Mouse (Mus musculus): ENCODE data around the gene Samd9l.
"Not testable (repeated sequence)": the region's sequence is repeated elsewhere in the genome, so short reads cannot be mapped to it uniquely, and the experiment has no call there.

The Samd9l gene

DNA sequence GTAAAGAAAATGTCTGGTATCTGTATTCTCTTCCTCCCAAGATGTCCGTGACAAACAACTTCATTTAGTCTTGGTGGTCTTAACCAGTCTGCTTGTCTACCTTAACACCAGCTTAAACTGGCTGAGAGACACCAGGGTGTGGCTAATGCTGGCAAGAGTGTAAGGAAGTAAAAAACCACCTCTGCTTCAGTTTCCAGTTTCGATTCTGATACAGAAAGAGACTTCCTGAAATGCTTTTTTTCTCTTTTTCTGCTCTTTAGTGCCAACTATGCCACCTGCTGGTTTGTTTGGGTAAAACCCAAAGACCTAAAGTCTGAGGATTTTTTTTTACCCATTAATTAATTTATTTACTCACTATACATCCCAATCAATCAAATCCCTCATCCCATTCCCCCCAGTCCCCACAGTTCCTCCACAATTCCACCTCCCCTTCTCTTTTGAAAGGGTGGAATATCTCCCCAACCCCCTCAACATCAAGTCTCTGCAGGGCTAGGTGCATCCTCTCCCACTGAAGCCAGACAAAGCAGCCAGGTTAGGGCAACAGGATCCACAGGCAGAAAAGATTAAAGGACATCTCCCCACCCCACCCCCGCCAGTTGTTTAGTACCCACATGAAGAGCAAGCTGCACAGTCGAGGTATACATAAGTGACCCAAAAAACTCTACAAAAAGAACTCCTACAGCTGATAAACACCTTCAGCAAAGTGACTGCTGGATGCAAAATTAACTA is at the start of gene Samd9l:
Gene Samd9l, minus strand, starts transcription at position 233 of the 729 bp plus-strand sequence.
- CTCF ChIA-PET = interaction anchor here in 1 of 4 experiments (0.6 kb wide), 1 partner anchor 895 kb away, joined by 4 read pairs; no protein-coding TSS in a partner anchor

DNA sequence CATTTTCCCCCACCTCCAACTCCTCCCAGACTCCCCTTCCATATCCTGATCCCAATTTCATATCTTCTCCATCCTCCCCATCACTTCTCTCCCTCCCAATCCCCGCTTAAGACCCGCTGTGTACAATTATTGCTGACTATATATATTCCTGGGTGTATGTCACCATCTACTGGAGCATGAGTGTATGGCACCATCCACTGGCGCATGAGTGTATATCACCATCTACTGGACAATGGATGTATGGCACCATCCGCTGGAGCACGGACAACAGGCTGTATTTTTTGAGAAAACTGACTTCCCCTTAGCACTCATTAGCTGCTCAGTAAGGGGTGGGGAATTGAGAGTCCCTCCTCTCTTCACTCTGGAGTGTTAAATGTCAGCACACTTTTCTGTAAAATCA is 48.0 kb upstream of the Samd9l start:
- CTCF ChIA-PET = interaction anchor here in 3 of 4 experiments (0.6 to 1.1 kb wide), 5 partner anchors 8 to 264 kb away, joined by 3 to 8 read pairs (median 4); no protein-coding TSS in a partner anchor
- POLR2A ChIA-PET = no interaction called here

More for the DNA sequence above, at the start of gene Samd9l:
- POLR2A ChIA-PET = not testable (repeated sequence)

DNA sequence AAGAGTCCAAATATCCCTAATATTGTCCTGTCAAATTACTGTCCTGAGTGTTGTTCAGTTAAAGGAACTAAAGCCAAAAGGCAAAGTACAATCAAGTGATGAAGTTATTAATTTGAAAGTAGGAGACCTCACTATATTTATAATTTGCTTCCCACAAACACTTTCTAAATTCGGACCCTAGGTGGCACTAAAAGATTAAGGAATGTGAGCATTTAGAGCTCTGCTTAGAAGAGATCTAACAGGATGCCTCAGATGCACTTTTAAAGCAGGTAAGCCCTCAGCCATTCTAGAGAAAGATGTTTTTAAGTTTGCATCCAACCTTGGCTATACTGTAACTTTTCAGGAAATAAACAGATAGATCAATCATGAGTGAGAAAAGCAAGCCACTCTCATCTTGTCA is 44.5 kb upstream of the Samd9l start:
- ChIA-PET CTCF (no interaction called here), POLR2A (no interaction called here)

DNA sequence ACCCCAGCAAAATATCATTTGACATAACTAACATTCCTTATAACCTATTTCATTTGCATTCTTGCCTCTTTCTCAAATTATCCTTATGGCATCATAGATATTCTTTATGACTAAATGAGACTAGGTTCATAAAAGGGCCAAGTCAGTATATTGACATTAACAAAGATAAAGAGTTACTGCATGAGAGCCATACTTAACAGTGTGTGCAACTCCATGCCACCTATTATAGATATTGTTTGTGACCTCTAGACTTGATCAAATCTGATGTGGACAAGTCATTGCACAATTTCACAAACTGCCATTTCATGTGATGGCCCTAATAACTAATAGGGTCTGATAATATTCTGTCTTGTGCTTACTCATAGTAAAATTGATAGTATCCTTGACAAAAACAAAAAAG is 36.7 kb upstream of the Samd9l start:
- POLR2A ChIA-PET = no interaction called here
- CTCF ChIA-PET = no interaction called here

DNA sequence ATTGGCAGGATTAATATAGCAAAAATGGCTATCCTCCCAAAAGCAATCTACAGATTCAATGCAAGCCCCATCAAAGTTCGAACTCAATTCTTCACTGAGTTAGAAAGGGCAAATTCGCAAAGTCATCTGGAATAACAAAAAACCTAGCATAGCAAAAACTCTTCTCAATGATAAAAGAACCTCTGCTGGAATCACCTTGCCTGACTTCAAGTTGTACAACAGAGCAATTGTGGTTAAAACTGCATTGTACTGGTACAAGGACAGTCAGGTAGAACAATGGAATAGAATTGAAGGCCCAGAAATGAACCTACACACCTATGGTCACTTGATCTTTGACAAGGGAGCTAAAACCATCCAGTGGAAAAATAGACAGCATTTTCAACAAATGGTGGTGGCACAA is 31.6 kb upstream of the Samd9l start:
- CTCF ChIA-PET, POLR2A ChIA-PET: not testable (repeated sequence)

DNA sequence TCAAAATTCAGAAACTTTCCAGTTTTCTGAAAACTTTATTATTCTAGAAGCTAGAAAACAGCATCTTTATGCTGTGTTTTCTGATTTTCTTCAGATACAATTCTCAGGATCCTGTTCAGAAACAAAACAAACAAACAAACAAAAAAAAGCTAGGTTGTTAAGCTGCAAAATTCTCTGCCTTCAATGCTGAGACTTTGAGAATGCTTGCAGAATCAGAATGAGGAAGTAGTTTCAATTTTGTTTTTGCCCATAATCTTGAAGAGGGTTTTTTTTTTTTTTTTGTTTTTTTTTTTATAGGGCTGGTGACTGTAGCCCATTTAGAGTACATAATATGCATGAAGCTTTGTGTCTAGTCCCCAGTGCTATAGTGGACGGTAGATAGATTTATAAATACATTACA is 27.7 kb upstream of the Samd9l start:
- CTCF ChIA-PET = interaction anchor here in 2 of 4 experiments (0.6 to 0.7 kb wide), 2 partner anchors 75 to 1174 kb away, joined by 3 to 4 read pairs; partner anchors contain the start of gene Casd1 (in 1 of the 2)
- POLR2A ChIA-PET = interaction anchor here in 2 of 4 experiments (0.7 to 1.2 kb wide), 4 partner anchors 33 to 711 kb away, joined by 3 to 4 read pairs (median 3); no protein-coding TSS in a partner anchor

DNA sequence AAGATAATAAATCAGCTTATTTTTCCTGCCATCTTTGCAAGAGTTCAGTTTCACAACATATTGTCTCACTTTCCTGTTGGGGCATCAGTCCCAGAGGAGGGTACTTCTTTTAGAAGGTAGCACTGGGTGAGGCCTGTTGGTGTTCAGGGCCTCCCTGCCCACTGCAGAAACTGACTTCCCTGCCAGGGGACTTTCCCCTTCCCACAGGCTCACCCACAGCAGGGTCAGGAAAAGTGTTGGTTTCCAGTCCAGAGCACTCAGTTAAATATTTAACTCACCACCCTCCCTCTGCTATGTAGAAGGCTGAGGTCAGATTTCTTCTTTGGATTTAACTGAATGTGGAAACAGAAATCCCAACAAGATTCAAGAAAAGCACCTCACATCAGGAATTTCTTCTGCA is 26.0 kb upstream of the Samd9l start:
- POLR2A ChIA-PET, CTCF ChIA-PET: not testable (repeated sequence)

DNA sequence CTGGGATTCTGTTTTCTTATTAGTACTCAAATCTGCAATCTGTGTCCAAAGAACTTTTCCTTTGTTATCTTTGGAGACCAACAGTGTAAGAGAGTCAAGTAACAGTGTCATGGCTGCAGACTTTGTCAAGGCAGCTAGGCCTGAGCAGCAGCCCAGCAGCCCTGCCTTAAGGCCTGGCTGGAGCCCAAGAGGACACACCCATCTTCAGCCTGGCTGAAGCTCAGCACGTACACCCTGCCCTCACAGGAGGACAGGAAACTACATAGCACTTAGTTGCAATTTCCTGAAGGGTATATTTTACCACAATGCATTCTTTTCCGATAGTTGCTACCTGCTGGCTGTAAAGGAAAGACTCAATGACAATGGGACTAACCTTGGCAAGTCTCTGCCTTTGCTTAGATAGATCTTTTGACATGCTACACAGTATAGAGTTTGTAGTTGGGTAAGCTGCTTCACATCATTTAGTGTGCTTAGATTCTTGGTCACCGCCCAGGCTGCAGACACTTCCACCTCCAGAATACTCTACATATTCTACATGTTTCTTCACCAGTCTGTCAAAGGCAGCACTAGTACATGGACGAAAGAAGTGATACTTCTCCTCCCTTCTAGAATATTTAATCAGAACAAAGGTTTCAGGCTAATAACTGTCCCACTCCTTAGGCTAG is 25.4 kb upstream of the Samd9l start:
- POLR2A ChIA-PET, CTCF ChIA-PET: not testable (repeated sequence)

DNA sequence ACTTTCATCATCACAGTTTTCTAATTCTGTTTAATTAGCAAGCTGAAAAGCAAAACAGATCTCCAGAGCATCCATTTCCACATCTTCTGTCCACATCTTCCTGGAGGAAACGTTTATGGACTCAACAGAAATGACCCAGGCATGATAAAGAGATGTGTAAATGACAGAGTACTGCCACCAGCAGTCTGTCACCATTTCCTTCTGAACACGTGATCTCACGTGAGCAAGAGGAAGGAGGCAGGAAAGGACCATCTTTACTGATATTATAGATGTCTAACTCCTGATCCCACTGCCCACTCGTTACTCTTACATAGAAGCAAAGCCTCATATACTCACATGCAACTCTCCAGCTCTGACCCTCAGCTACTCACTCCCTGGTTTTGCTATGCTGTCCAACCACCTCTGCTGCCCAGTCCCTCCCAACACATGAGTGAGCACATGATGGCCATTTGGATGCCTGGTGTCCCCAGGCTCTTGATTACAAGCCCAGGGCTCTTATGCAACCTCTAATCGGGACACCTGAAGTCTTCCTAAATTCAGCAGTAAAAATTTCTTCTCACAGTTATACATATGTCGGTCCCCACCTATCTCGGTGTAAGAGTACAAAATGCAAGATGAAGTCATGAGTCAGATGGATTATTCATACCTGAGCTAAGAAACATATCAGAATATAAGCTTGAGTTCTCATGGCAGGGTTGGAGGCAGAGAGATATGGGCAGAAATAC is 2.0 kb downstream of the Samd9l start:
- POLR2A ChIA-PET = interaction anchor here in 2 of 4 experiments (0.9 to 1.2 kb wide), 2 partner anchors 29 to 53 kb away, joined by 3 to 4 read pairs; no protein-coding TSS in a partner anchor
- CTCF ChIA-PET = not testable (repeated sequence)

DNA sequence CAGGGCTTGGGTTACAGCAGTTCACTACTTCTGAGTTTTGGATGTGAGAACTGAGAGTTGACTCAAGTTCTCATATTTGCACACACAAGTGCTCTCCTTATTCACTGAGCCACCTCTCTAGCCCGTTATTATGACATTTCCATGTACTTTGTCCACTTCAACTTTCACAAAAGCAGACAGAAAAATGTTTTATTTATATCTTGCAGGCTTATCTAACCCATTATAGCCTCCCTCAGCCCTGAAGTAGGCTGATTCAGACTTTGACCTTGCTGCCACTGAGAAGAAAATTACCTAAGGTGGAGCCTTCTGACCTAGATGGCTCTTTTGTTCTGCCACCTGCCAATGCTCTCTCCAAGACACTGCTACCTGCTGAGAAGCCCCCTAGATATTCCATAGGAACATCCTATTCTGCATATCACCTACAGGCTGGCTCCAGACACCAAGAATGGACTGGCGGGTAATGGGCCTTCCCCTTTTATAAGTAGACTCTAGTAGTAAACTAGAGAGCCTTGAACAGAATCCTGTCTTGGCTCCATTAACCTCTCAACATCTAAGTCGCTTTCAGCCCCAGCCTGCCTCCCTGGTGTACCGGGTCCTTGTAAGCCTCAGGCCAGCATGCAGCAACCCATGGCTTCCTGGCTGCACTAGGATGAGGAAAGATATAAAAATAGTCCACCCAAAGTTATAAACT is 3.3 kb downstream of the Samd9l start:
- CTCF ChIA-PET = interaction anchor here in 1 of 4 experiments (0.7 kb wide), 1 partner anchor 51 kb away, joined by 3 read pairs; no protein-coding TSS in a partner anchor

DNA sequence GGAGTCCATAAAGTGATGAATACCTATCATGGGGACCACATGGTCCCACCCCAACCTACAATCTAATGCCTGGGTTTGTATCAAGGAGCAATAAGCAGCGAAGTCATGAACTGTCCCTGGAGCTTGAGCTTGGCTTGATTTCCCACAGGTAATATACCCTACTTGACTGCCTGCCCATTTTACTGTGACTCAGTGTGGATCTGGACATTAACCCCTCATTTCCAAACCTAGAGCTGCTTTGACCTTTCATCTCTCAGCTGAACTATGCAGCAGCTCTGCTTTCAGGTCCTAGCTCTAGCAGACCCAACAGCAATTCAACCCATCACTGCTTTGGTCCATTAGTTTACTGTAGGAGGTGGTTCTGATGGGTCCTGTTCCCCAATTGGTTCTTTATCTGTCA is 9.4 kb downstream of the Samd9l start:
- ChIA-PET POLR2A (no interaction called here), CTCF (no interaction called here)

More for the DNA sequence above, 3.3 kb downstream of the Samd9l start:
- POLR2A ChIA-PET = interaction anchor here in 1 of 4 experiments (1.2 kb wide), 1 partner anchor 51 kb away, joined by 4 read pairs; no protein-coding TSS in a partner anchor

DNA sequence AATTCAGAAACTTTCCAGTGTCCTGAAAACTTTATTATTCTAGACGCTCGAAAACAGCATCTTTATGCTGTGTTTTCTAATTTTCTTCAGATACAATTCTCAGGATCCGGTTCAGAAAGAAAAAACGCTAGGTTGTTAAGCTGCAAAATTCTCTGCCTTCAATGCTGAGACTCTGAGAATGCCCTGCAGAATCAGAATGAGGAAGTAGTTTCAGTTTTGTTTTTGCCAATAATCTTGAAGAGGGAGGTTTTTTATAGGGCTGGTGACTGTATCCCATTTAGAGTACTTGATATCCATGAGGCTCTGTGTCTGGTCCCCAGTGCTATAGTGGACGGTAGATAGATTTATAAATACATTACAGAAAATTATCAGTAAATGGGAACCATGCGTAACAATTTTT is 12.8 kb downstream of the Samd9l start:
- POLR2A ChIA-PET = no interaction called here
- CTCF ChIA-PET = no interaction called here

DNA sequence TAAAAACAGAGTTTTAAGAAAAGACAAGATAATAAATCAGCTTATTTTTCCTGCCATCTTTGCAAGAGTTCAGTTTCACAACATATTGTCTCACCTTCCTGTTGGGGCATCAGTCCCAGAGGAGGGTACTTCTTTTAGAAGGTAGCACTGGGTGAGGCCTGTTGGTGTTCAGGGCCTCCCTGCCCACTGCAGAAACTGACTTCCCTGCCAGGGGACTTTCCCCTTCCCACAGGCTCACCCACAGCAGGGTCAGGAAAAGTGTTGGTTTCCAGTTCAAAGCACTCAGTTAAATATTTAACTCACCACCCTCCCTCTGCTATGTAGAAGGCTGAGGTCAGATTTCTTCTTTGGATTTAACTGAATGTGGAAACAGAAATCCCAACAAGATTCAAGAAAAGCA is 14.6 kb downstream of the Samd9l start:
- CTCF ChIA-PET, POLR2A ChIA-PET: not testable (repeated sequence)

DNA sequence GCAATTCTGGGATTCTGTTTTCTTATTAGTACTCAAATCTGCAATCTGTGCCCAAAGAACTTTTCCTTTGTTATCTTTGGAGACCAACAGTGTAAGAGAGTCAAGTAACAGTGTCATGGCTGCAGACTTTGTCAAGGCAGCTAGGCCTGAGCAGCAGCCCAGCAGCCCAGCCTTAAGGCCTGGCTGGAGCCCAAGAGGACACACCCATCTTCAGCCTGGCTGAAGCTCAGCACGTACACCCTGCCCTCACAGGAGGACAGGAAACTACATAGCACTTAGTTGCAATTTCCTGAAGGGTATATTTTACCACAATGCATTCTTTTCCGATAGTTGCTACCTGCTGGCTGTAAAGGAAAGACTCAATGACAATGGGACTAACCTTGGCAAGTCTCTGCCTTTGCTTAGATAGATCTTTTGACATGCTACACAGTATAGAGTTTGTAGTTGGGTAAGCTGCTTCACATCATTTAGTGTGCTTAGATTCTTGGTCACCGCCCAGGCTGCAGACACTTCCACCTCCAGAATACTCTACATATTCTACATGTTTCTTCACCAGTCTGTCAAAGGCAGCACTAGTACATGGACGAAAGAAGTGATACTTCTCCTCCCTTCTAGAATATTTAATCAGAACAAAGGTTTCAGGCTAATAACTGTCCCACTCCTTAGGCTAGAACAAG is 15.1 kb downstream of the Samd9l start:
- CTCF ChIA-PET, POLR2A ChIA-PET: not testable (repeated sequence)

DNA sequence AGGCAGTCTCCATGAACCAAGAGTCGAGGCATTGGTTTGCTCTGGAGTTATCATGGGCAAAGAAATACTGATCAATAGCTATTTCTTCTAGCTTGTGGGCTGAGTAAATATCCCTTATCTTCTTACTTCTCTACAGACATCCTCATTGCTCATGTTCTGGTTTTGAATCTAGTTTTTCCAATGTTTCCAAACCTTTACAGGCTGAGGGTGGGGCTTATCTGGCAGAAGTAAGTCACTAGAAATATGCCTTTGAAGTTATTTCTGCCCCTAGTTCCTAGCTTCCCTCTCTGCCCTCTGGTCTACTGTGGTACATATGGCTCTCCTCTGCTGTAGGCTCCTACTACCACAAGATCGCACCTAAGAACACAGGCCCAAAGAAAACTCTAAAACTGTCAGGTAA is 20.2 kb downstream of the Samd9l start:
- ChIA-PET CTCF (interaction anchor here in 1 of 4 experiments (0.6 kb wide), 1 partner anchor 55 kb away, joined by 9 read pairs; no protein-coding TSS in a partner anchor), POLR2A (no interaction called here)

DNA sequence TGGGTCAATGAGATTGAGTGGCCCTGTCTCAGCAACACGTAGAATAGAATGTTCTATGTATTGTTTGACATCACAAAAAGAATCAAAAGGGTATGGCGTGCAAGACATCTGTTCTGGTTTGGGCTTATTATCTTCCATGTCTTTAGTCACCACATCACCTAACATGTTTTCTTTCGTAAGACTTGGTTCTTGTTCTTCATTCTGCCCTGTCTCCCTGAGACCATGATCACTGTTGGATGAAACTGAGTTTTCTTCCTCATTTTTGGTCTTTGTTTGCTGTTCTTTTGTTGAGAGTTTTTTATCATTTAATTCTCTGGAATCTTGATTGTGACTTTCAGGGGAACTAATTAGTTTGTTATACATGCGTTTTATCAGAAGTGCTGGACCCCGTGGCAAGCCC is 22.7 kb downstream of the Samd9l start:
- CTCF ChIA-PET = no interaction called here
- POLR2A ChIA-PET = no interaction called here

DNA sequence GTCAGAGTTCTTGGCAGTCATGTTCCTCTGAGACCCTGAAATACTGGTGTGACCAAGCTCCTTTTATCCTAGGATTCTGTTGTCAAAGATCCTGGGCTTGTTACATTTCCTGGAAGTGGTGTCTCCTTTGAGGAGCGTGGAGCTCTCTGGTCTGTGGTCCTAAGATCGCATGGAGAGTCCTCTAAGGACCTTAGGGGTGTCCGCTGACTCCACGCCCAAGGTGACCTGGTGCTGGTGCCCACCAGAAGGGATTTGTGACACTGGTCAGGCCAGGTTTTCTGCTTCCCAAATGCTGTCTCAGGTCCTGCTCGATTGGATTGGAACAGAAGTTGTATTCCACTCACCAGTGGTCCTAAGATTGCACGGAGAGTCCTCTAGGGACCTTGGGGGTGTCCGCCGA is 29.8 kb downstream of the Samd9l start:
- POLR2A ChIA-PET = no interaction called here
- CTCF ChIA-PET = no interaction called here

DNA sequence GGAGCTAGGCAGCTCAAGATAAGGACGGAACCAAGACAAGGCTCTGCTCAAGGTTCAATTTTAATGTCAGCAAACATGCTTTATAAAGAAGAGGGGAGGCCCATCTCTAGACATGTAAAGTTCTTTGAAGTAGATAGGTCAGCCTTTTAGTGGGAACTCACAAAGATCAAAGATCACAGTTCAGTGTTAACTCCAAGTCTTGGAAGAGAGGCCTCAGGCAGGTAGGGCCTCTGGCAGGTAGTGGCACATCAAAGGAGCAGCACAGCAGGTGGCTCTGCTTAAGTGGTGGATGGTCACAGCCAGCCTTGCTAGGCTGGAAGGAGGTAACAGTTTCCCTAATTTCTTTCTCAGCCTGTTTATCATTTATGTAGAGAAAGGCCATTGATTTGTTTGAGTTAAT is 33.8 kb downstream of the Samd9l start:
- CTCF ChIA-PET, POLR2A ChIA-PET: not testable (repeated sequence)

DNA sequence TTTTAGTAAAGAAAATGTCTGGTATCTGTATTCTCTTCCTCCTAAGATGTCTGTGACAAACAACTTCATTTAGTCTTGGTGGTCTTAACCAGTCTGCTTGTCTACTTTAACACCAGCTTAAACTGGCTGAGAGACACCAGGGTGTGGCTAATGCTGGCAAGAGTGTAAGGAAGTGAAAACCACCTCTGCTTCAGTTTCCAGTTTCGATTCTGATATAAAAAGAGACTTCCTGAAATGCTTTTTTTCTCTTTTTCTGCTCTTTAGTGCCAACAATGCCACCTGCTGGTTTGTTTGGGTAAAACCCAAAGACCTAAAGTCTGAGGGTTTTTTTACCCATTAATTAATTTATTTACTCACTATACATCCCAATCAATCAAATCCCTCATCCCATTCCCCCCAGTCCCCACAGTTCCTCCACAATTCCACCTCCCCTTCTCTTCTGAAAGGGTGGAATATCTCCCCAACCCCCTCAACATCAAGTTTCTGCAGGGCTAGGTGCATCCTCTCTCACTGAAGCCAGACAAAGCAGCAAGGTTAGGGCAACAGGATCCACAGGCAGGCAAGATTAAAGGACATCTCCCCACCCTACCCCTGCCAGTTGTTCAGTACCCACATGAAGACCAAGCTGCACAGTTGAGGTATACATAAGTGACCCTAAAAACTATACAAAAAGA is 53.3 kb downstream of the Samd9l start:
- CTCF ChIA-PET, POLR2A ChIA-PET: not testable (repeated sequence)

Measured in embryonic stem cell, embryonic (primary cell).